Mouse (Mus musculus): ENCODE data around the gene Rnf213. TPM values are rescaled to one million over a fixed set of nuclear protein-coding genes. Genes with fewer than 3 reads are reported as not detected.

Gene Rnf213
- polyA plus RNA-seq, 1 experiment from 2014 or later = 4.6 TPM

GRCm38 (mm10) chr11:119407381-119407780 is 14.5 kb downstream of the Rnf213 start:
- H3K9me3 ChIP-seq (replicated peaks) = no peaks in the 10 kb centered on the region
- H3K36me3 ChIP-seq = peaks cover 45% of the 10 kb centered on the region
- no peak overlapping the region for H3K4me3 ChIP-seq
- H3K4me1 ChIP-seq (replicated peaks) = no peaks in the 10 kb centered on the region
- no peak for ATAC-seq (replicated peaks; ENCODE audit: insufficient number of reproducible peaks, insufficient read depth, low FRiP score, low read depth)
- H3K27me3 ChIP-seq = no peaks in the 10 kb centered on the region
- H3K9ac ChIP-seq = no peak overlapping the region
- no peak overlapping the region for H3K27ac ChIP-seq
- WGBS = 89% methylated on average over 6 of the region's 6 CpGs
- H3K4me2 ChIP-seq = no peak overlapping the region

DNA sequence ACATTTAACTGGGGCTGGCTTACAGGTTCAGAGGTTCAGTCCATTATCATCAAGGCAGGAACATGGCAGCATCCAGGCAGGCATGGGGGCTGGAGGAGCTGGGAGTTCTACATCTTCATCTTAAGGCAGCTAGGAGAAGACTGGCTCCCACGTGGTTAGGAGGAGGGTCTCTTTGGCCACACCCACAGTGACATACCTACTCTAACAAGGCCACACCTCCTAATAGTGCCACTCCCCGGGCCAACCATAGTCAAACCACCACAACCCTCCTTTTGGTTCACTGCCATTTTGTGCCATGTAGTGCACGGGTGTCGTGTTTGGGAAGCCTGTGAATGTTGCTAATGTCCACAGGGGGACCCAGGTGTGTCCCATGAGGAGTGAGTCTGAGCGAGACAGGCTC is 15.1 kb downstream of the Rnf213 start:
- Histone ChIP-seq H3K36me3 (peaks cover 46% of the 10 kb centered on the region), H3K4me3 (no peak overlapping the region), H3K9ac (no peak overlapping the region), H3K4me1 (replicated peaks) (no peaks in the 10 kb centered on the region), H3K27me3 (no peaks in the 10 kb centered on the region), H3K27ac (no peak overlapping the region), H3K4me2 (no peak overlapping the region), H3K9me3 (replicated peaks) (no peaks in the 10 kb centered on the region)
- no peak for ATAC-seq (replicated peaks; ENCODE audit: insufficient number of reproducible peaks, insufficient read depth, low FRiP score, low read depth)
- 56% methylated on average over 5 of the region's 5 CpGs for WGBS

- no peak overlapping the region for H3K4me3 ChIP-seq
- H3K27ac ChIP-seq = peak overlapping the region; percentile 47
- no peak overlapping the region for H3K4me2 ChIP-seq
- 52% methylated on average over 16 of the region's 16 CpGs for WGBS
- no peak for ATAC-seq (replicated peaks; ENCODE audit: insufficient number of reproducible peaks, insufficient read depth, low FRiP score, low read depth)
- no peak overlapping the region for H3K9ac ChIP-seq
- no peaks in the 10 kb centered on the region for H3K4me1 ChIP-seq (replicated peaks)
- peaks cover 67% of the 10 kb centered on the region for H3K36me3 ChIP-seq
- no peaks in the 10 kb centered on the region for H3K9me3 ChIP-seq (replicated peaks)
- H3K27me3 ChIP-seq = no peaks in the 10 kb centered on the region
Measured at GRCm38 (mm10) chr11:119419327-119420118, 26.6 kb downstream of the Rnf213 start.

GRCm38 (mm10) chr11:119420426-119420825 is 27.5 kb downstream of the Rnf213 start:
- no peak for ATAC-seq (replicated peaks; ENCODE audit: insufficient number of reproducible peaks, insufficient read depth, low FRiP score, low read depth)
- H3K4me1 ChIP-seq (replicated peaks) = no peaks in the 10 kb centered on the region
- H3K27me3 ChIP-seq = no peaks in the 10 kb centered on the region
- H3K4me2 ChIP-seq = no peak overlapping the region
- H3K4me3 ChIP-seq = no peak overlapping the region
- H3K9me3 ChIP-seq (replicated peaks) = no peaks in the 10 kb centered on the region
- H3K9ac ChIP-seq = no peak overlapping the region
- H3K36me3 ChIP-seq = peaks cover 66% of the 10 kb centered on the region
- H3K27ac ChIP-seq = no peak overlapping the region
- 79% methylated on average over 5 of the region's 5 CpGs for WGBS

DNA sequence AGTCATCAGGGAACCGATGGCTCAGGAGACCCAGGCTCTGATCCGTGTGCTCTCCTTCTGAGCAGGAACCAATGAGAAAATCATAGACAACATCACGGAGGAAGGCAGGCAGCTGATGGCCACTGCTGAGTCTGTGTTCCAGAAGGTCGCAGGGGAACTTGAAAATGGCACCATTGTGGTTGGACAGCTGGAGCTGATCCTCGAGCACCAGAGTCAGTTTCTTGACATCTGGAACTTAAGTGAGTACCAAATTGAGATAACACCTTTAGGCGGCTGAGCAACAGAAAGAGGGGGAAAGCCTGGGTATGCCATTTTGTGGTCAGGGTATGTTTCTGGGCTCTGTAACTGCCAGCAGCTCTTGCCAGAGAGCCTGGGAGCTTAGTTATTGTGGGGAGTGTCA is 34.5 kb downstream of the Rnf213 start:
- 71% methylated on average over 6 of the region's 6 CpGs for WGBS
- Histone ChIP-seq H3K36me3 (peaks cover 62% of the 10 kb centered on the region), H3K27me3 (no peaks in the 10 kb centered on the region), H3K9ac (no peak overlapping the region), H3K4me3 (no peak overlapping the region), H3K27ac (no peak overlapping the region), H3K4me2 (no peak overlapping the region), H3K4me1 (replicated peaks) (peaks cover 16% of the 10 kb centered on the region), H3K9me3 (replicated peaks) (no peaks in the 10 kb centered on the region)
- ATAC-seq (replicated peaks; ENCODE audit: insufficient number of reproducible peaks, insufficient read depth, low FRiP score, low read depth) = no peak

GRCm38 (mm10) chr11:119427986-119428385 is 35.1 kb downstream of the Rnf213 start:
- Histone ChIP-seq H3K4me2 (peak overlapping the region; percentile 53), H3K4me3 (0 out of 2 replicates have a peak overlapping the region, but pooled peaks have one; percentile 22), H3K36me3 (peaks cover 62% of the 10 kb centered on the region), H3K27ac (peak overlapping the region; percentile 1; the same call in 1 of the 2 replicates), H3K27me3 (no peaks in the 10 kb centered on the region), H3K4me1 (replicated peaks) (peaks cover 16% of the 10 kb centered on the region), H3K9me3 (replicated peaks) (no peaks in the 10 kb centered on the region), H3K9ac (no peak overlapping the region)
- 64% methylated on average over 5 of the region's 5 CpGs for WGBS
- ATAC-seq (replicated peaks; ENCODE audit: insufficient number of reproducible peaks, insufficient read depth, low FRiP score, low read depth) = no peak

- Histone ChIP-seq H3K4me1 (replicated peaks) (peaks cover 16% of the 10 kb centered on the region), H3K27me3 (no peaks in the 10 kb centered on the region), H3K9ac (no peak overlapping the region), H3K36me3 (peaks cover 67% of the 10 kb centered on the region), H3K4me2 (peak overlapping the region; percentile 53), H3K9me3 (replicated peaks) (no peaks in the 10 kb centered on the region), H3K27ac (peak overlapping the region; percentile 23), H3K4me3 (peak overlapping the region; percentile 22)
- ATAC-seq (replicated peaks; ENCODE audit: insufficient number of reproducible peaks, insufficient read depth, low FRiP score, low read depth) = peak; percentile 63; the same call in 1 of the 2 replicates
- WGBS = under 1% methylated on average over 21 of the region's 35 CpGs
Measured at GRCm38 (mm10) chr11:119428649-119429136, 35.8 kb downstream of the Rnf213 start.

DNA sequence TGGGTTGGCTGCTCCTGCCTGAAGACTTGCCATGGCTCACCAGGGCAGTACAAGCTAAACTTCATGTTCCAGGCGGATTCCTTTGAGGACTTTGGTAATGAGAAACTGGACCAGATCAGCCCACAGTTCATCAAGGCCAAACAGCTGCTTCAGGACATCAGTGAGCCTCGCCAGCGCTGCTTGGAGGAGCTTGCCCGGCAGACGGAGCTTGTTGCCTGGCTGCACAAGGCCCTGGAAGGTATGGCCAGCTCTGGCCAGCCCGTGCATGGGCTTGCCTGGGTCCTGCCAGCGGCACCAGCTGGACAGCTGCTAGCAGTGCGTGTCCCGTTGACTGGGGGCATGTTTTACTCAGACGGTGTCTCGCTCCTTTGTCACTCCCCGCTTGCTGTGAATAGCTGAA is 38.6 kb downstream of the Rnf213 start:
- no peak overlapping the region for H3K9ac ChIP-seq
- H3K27ac ChIP-seq = no peak overlapping the region
- H3K36me3 ChIP-seq = peaks cover 75% of the 10 kb centered on the region
- 95% methylated on average over 12 of the region's 12 CpGs for WGBS
- H3K4me3 ChIP-seq = no peak overlapping the region
- no peak overlapping the region for H3K4me2 ChIP-seq
- no peaks in the 10 kb centered on the region for H3K27me3 ChIP-seq
- peaks cover 16% of the 10 kb centered on the region for H3K4me1 ChIP-seq (replicated peaks)
- H3K9me3 ChIP-seq (replicated peaks) = no peaks in the 10 kb centered on the region
- ATAC-seq (replicated peaks; ENCODE audit: insufficient number of reproducible peaks, insufficient read depth, low FRiP score, low read depth) = no peak

DNA sequence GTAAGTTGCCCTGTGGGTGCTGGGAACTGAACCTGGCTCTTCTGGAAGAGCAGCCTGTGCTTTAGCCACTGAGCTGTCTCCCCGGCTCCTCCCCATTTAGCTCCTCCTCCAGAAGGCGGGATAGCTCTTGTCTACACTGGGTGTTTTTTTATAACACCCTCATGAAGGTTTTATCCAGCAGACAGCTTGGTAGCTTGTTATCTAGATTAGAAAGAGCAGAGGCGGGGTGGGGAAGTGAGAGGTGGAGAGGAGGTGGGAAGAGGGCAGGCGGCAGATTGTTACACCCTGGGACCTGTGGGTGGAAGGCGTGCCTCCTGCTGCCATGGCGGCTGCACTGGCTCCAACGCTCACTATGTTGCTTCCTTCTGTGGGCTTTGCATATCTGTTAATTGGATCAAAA is 39.8 kb downstream of the Rnf213 start:
- Histone ChIP-seq H3K27me3 (no peaks in the 10 kb centered on the region), H3K9me3 (replicated peaks) (no peaks in the 10 kb centered on the region), H3K27ac (no peak overlapping the region), H3K4me2 (no peak overlapping the region), H3K9ac (no peak overlapping the region), H3K4me3 (no peak overlapping the region), H3K4me1 (replicated peaks) (peaks cover 11% of the 10 kb centered on the region), H3K36me3 (peaks cover 75% of the 10 kb centered on the region)
- ATAC-seq (replicated peaks; ENCODE audit: insufficient number of reproducible peaks, insufficient read depth, low FRiP score, low read depth) = no peak
- 75% methylated on average over 7 of the region's 7 CpGs for WGBS

GRCm38 (mm10) chr11:119434316-119434715 is 41.4 kb downstream of the Rnf213 start:
- Histone ChIP-seq H3K4me2 (no peak overlapping the region), H3K4me1 (replicated peaks) (no peaks in the 10 kb centered on the region), H3K9me3 (replicated peaks) (no peaks in the 10 kb centered on the region), H3K4me3 (no peak overlapping the region), H3K27ac (no peak overlapping the region), H3K27me3 (no peaks in the 10 kb centered on the region), H3K36me3 (peaks cover 90% of the 10 kb centered on the region), H3K9ac (no peak overlapping the region)
- ATAC-seq (replicated peaks; ENCODE audit: insufficient number of reproducible peaks, insufficient read depth, low FRiP score, low read depth) = no peak
- 72% methylated on average over 4 of the region's 4 CpGs for WGBS

DNA sequence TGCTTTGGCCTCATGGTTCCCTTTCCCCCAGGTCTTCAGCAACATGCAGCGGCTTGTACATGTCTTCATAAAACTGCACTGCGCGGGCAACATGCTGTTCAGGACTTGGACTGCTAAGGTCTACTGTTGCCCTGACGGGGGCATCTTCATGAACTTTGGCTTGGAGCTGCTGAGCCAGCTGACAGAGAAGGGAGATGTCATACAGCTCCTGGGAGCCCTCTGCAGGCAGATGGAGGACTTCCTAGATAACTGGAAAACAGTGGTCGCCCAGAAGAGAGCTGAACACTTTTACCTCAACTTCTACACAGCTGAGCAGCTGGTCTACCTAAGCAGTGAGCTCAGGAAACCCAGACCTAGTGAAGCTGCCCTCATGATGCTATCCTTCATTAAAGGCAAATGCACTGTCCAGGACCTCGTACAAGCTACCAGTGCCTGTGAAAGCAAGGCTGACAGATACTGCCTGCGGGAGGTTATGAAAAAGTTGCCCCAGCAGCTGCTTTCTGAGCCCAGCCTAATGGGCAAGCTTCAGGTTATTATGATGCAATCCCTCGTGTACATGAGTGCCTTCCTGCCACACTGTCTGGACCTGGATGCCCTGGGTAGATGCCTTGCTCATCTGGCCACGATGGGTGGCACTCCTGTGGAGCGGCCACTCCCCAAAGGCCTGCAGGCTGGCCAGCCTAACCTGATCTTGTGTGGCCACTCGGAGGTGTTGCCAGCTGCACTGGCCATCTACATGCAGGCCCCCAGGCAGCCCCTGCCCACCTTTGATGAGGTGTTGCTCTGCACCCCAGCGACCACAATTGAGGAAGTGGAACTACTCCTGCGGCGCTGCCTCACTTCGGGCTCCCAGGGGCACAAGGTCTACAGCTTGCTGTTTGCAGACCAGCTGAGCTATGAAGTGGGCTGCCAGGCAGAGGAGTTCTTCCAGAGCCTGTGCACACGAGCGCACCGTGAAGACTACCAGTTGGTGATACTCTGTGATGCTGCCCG is 43.3 kb downstream of the Rnf213 start:
- Histone ChIP-seq H3K4me2 (no peak overlapping the region), H3K27ac (no peak overlapping the region), H3K4me3 (no peak overlapping the region), H3K9me3 (replicated peaks) (no peaks in the 10 kb centered on the region), H3K9ac (no peak overlapping the region), H3K27me3 (no peaks in the 10 kb centered on the region), H3K36me3 (peaks cover 97% of the 10 kb centered on the region), H3K4me1 (replicated peaks) (no peaks in the 10 kb centered on the region)
- no peak for ATAC-seq (replicated peaks; ENCODE audit: insufficient number of reproducible peaks, insufficient read depth, low FRiP score, low read depth)
- 74% methylated on average over 19 of the region's 19 CpGs for WGBS
